Mouse (Mus musculus): ENCODE measurements around the gene Atp6v1c2.

The Atp6v1c2 gene

DNA sequence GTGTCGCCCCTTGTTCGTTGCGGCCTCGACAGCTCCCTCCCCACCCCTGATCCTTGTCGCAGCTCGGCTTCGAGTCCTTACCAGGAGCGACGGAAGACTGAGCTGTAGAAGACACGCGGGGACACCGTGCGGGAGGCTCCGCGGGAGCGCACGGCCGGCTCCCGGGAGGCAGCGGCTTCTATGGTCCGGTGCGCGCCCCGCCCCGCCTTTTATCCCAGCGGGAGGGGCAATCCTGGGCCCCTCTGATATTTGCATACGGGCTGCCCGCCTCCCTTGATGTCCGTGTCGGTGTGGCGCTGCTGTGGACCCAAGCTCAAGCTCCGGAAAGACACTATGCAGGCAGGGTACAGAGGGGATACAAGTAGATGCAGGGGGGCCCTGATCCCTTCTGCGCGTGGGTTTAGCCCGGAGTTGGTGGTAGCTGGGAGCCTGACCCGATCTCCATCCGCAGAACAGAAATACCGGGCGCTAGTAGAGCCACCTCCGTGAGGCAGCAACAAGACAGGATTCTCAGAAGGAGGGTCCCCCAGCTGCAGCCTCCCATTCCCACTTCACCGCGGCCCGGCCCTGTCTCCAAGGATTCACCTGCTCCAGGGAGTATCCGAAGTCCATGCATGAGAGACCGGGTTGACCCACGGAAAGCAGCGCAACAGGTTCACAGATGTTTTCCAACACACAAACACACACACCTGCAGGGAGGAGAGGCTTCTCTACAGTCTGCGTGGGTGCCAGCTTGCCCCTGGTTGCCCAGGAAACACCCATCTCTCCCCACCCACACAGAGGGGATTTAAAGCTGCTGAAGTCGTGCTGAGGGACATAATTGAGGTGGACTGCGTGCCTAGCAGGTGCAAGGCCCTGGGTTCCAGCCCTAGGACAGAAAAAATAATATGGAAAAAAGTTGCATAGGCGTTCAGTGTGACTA, 4.3 kb downstream of the Atp6v1c2 start:
- DNase-seq (ENCODE audit: low spot score in 2 of 2) = no peak

GRCm38 (mm10) chr12:17318453-17318852, 10.7 kb downstream of the Atp6v1c2 start:
- no peak for DNase-seq (ENCODE audit: low spot score in 2 of 2)

DNA sequence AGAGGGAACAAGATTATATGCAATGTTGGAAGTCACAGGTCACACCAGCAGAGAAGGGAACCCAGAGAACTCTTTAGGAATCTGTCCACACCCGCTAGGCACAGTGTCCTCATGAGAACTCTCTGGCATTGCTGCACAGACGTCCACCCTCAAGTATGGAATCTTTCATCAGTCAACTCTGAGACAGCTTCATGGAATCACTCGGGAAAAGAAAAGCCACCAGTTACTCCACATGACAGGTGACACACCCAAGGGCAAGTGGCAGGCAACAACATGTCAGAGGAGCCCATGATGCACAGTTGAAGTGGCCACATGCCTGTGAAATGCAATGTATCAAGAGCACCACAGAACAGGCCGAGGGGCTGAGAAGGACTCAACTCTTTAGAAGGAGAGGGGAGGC, 11.2 kb downstream of the Atp6v1c2 start:
- DNase-seq (ENCODE audit: low spot score in 2 of 2) = no peak

GRCm38 (mm10) chr12:17316096-17316495, 13.1 kb downstream of the Atp6v1c2 start:
- DNase-seq (ENCODE audit: low spot score in 2 of 2) = no peak

DNA sequence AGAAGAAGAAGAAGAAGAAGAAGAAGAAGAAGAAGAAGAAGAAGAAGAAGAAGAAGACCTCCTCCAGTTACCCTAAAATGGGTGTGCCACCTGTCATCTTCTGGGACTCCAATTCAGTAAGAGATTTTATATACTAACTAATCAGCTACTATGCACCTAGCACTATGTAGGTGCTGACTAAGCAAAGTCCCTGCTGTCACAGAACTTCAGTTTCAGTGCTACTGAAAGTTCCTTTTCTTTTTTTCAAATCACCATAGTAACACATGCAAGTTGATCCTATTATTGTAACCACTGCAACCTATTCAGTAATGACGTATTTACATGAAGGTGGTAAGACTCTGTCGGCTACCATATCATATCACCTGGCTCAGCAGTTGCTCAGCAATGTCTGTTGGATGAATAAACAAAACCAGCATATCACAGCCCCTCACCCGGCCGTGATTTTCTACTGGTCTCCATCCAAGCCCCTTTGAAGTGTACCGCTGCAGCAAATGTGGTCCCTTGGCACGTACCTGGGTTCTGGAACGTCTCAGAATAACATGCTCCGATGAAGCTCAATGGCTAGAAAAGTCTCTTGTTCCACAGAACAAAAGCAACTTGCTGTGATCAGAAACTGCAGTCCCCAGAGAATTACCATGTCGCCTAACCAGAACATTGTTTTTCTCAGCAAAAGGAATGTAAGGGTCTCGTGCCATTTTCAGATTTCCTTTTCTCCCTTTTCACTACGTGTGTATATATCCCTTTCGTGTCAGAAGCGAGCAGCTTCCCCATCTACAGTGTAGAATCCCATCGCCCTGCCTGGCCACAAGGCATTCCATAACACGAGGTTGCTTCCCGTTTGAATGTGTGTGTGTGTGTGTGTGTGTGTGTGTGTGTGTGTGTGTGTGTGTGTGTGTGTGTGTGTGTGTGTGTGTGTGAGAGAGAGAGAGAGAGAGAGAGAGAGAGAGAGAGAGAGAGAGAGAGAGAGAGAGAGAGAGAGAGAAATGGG, 18.0 kb downstream of the Atp6v1c2 start:
- no peak for DNase-seq (ENCODE audit: low spot score in 2 of 2)

GRCm38 (mm10) chr12:17308246-17308645, 20.9 kb downstream of the Atp6v1c2 start:
- DNase-seq (ENCODE audit: low spot score in 2 of 2) = no peak

- no peak for DNase-seq (ENCODE audit: low spot score in 2 of 2)
These were observed 23.7 kb downstream of the Atp6v1c2 start for GRCm38 (mm10) chr12:17305445-17305844.

- DNase-seq (ENCODE audit: low spot score in 2 of 2) = no peak
These were observed 29.3 kb downstream of the Atp6v1c2 start for GRCm38 (mm10) chr12:17299902-17300301.

DNA sequence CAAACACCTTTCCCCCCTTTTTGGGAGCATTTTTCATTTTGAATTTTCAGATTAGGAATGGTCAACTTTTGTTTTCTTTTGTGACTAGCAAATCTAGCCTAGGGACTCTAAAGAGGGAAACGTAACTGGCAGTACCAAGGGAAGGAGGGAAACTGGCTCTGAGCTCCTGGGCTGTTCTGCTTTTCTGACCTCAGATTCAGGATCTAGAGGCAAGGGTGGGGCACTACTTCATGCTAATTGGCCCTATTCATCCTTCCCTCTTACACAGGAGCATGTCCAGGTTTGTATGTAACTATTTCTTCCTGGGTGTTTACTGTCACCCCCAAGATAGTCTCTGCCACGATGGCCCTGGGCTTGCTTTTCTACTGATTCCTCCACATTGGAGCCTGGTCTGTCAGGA, 32.3 kb downstream of the Atp6v1c2 start:
- DNase-seq (ENCODE audit: low spot score in 2 of 2) = no peak

- no peak for DNase-seq (ENCODE audit: low spot score in 2 of 2)
These were observed 38.6 kb downstream of the Atp6v1c2 start for GRCm38 (mm10) chr12:17290569-17290968.

GRCm38 (mm10) chr12:17289913-17290312, 39.2 kb downstream of the Atp6v1c2 start:
- no peak for DNase-seq (ENCODE audit: low spot score in 2 of 2)

GRCm38 (mm10) chr12:17289060-17289459, 40.1 kb downstream of the Atp6v1c2 start:
- DNase-seq (ENCODE audit: low spot score in 2 of 2) = no peak

DNA sequence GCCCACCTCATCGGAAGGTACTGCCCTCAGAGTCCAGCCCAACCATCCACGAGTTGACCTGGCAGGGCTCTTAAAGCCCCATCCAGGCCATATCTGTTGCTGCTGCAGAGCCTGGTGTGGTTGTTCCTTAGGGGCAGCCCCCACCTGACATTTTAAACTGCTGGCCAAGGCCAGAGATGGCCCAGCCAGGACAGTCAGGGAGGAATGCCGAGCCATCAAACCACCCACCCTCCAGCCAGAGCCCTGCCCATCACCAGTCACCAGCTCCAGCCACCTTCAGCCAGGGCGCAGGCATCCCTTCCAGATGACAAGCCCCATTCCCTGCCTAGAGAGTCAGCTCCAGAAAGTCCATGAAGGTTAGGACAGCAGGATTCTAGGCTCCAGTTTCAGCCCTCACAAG, 40.7 kb downstream of the Atp6v1c2 start:
- no peak for DNase-seq (ENCODE audit: low spot score in 2 of 2)

- no peak for DNase-seq (ENCODE audit: low spot score in 2 of 2)
These were observed 55.3 kb downstream of the Atp6v1c2 start for GRCm38 (mm10) chr12:17273841-17274240.

DNA sequence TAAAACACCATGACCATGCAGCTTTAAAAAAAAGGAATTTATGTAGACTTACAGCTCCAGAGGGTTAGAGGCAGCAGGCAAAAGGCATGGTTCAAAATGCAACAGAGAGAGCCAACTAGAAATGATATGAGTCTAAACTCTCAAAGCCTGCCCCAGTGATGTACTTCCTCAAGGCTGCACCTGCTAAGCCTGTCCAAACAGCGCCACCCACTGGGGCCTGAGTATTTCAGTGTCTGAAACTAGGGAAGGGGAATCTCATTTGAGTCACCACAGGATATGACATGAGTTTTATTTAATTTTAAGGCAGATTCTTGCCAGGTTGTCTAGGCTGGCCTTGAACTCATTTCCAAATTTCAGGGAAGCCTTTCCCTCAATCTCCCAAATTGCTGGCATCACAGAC, 57.9 kb downstream of the Atp6v1c2 start:
- peak; percentile 49 to 78 for DNase-seq (ENCODE audit: low spot score in 2 of 2)

DNA sequence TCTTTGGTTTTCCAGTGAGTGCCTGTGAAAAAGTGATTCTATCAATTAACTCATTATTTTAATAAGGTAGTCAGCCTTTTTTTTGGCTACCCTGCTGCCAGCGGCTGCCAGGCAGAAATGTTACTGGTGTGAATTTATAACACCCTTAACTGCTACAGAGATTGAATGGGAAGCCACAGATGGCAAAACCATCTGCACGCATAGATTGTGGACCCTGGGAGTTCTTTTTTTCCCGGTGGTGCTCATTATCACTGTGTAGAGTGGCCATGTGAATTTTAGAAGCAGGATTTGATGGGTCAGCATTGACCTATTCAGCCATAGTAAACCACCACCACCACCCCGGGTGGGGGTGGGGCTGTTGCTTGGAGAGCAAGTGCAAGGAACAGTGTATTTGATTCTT, 61.8 kb downstream of the Atp6v1c2 start:
- no peak for DNase-seq (ENCODE audit: low spot score in 2 of 2)

- DNase-seq (ENCODE audit: low spot score in 2 of 2) = no peak
These were observed 62.5 kb downstream of the Atp6v1c2 start for GRCm38 (mm10) chr12:17266673-17266990.

DNA sequence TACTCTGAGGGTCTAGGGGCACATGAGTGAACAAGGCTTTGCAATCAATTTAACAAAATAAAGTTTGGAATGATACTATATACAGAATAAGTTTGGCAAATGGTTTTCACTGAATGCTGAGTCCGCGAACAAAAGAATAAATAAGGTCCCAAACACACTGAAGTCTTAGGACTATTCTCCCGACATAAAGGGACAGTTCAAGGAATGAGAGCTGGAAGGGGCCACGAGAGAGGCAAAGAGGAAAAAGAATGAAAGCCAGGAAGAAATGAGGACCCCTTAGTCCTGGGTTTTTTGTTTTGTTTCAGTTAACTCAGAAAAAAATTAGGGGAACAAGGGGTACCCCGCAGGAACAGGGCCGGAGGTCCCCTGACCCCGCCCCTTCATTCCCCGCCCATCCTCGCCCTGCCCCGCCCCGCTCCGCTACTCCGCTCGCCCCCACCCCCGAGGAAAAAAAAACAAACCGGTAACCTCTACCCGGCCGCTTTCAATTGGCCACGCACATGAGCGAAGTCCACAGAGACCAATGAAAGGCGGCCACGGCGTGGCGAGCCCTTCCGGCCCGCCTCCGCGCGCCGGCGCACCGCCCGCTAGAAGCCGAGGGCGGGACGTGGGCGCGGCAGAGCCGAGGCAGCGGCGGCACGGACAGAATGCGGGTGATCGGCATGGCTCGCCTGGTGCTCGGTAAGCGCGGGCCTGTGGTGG, 63.0 kb downstream of the Atp6v1c2 start, which contains the start of gene Pdia6:
Gene Pdia6 (plus strand): TSS at position 575 of the 702 bp plus-strand sequence.
- DNase-seq (ENCODE audit: low spot score in 2 of 2) = peak; percentile 91 to 95

- no peak for DNase-seq (ENCODE audit: low spot score in 2 of 2)
These were observed 64.3 kb downstream of the Atp6v1c2 start for GRCm38 (mm10) chr12:17264826-17265225.

DNA sequence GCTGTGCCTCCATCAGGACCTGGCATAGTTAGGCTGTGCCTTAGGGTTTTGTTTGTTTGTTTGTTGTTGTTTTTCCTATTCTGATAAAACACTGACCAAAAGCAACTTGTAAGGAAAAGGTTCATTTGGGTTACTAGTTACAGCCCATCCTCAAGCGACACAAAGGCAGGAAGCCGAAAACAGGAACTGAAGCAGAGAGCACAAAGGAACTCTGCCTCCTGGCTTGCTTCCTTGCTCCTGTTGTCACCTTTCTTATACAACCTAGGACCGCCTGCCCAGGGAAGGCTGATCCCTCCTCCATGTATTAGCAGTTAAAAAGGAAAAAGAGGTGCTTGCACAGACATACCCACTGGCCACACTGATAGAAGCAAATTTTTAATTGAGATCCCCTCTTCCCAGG, 65.3 kb downstream of the Atp6v1c2 start:
- DNase-seq (ENCODE audit: low spot score in 2 of 2) = no peak

- DNase-seq (ENCODE audit: low spot score in 2 of 2) = no peak
These were observed 68.2 kb downstream of the Atp6v1c2 start for GRCm38 (mm10) chr12:17261005-17261404.

GRCm38 (mm10) chr12:17258431-17258830, 70.7 kb downstream of the Atp6v1c2 start:
- no peak for DNase-seq (ENCODE audit: low spot score in 2 of 2)

All from spleen, postnatal 4 days (tissue).